Mouse (Mus musculus) liver, postnatal 0 days (tissue): ENCODE results near the gene Mpc2. TPM values are rescaled to one million over a fixed set of nuclear protein-coding genes. Genes with fewer than 3 reads are reported as not detected.

ENCODE experiments used
- ATAC-seq: fragments of 200-750 bp; cut with Nextera tagmentation; 2 replicates; pipeline ENCODE4 v1.8.0; 2017; ENCODE audit warnings: mild to moderate bottlenecking, moderate library complexity
- DNase-seq: peaks from one replicate; pipeline ENCODE4 v3.0.0-alpha.2; 2016
- H3K27ac ChIP-seq: fragments of 300-500 bp; sonication (generic); 2 replicates; pipeline ENCODE4 v1.5.1; 2014; ENCODE audit warnings: antibody characterized with exemption, moderate library complexity, mild to moderate bottlenecking, low read depth
- H3K27me3 ChIP-seq: fragments of 300-500 bp; sonication (generic); 2 replicates; pipeline ENCODE4 v1.6.1; 2014; ENCODE audit warnings: low read length, control low read depth, mixed read lengths; ENCODE audit not compliant: insufficient read depth
- H3K36me3 ChIP-seq: fragments of 300-500 bp; sonication (generic); replicated peaks from 2 replicates; pipeline ENCODE4 v1.6.1; 2014; ENCODE audit warnings: mild to moderate bottlenecking, control low read depth, low read length, moderate library complexity, mixed read lengths; ENCODE audit not compliant: insufficient read depth
- H3K4me1 ChIP-seq: fragments of 300-500 bp; sonication (generic); 2 replicates; pipeline ENCODE4 v1.6.1; 2014; ENCODE audit warnings: antibody characterized with exemption, mild to moderate bottlenecking, control low read depth; ENCODE audit not compliant: insufficient read depth
- H3K4me2 ChIP-seq: fragments of 300-500 bp; sonication (generic); 2 replicates; pipeline ENCODE4 v1.6.1; 2014; ENCODE audit warnings: low read depth, mild to moderate bottlenecking, low read length, moderate library complexity, mixed read lengths
- H3K4me3 ChIP-seq: fragments of 300-500 bp; sonication (generic); 2 replicates; pipeline ENCODE4 v1.5.1; 2014; ENCODE audit warnings: low read depth, low read length
- H3K9ac ChIP-seq: fragments of 300-500 bp; sonication (generic); replicated peaks from 2 replicates; pipeline ENCODE4 v1.6.1; 2014; ENCODE audit warnings: mild to moderate bottlenecking, moderate library complexity
- H3K9me3 ChIP-seq: fragments of 300-500 bp; sonication (generic); 2 replicates; pipeline ENCODE4 v1.6.1; 2016; ENCODE audit warnings: mild to moderate bottlenecking, control low read depth, low read length, mixed read lengths
- CTCF ChIP-seq: sonication (generic); IDR thresholded peaks from 2 replicates; pipeline ENCODE4 v1.5.1; 2016; ENCODE audit warnings: antibody characterized with exemption, low read depth
- EP300 ChIP-seq: IDR thresholded peaks from 2 replicates; pipeline ENCODE4 v1.6.1; 2016; ENCODE audit warnings: antibody characterized with exemption, low read depth, mild to moderate bottlenecking
- WGBS: fragments of 180-500 bp; shearing (Covaris S2); extraction: QIAGEN DNeasy Blood & Tissue Kit; methylation state at CpG from one replicate; pipeline ENCODE4 v1.1.7; 2014; ENCODE audit not compliant: insufficient replicate concordance; 5-methylcytosine and 5-hydroxymethylcytosine counted together
- polyA plus RNA-seq: library from polyadenylated mRNA; unstranded; fragments of >200 nt; fragmentation: Nextera tagmentation; extraction: Ambion mirVana; gene quantifications from 2 replicates; pipeline ENCODE4 v1.2.1, GENCODE M21; 2015

The Mpc2 gene
- polyA plus RNA-seq, 1 experiment from 2014 or later = 858 TPM

DNA sequence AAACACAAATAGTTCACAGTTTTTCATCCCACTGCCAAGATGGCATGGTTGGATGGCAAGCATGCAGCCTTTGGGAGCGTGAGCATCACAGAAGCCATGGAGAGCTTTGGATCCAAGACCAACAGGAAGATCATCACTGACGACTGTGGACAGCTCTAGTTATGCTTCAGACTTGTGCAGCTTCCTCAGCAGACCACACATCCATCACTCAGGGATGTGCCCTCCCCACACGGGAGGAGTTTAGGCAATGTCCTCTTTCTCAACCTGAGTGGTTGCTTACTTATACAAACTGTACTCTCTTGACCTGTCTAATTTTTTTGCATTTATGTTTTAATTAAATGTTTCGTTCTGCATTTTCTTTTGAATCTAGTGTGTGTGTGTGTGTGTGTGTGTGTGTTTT is 28.8 kb downstream of the Mpc2 start:
- no peaks in the 10 kb centered on the region for H3K27me3 ChIP-seq
- DNase-seq (no peak), ATAC-seq (no peak)
- H3K4me3 ChIP-seq = no peak overlapping the region
- no peak overlapping the region for H3K4me2 ChIP-seq
- H3K9me3 ChIP-seq = no peaks in the 10 kb centered on the region
- no peaks in the 10 kb centered on the region for H3K36me3 ChIP-seq
- peaks cover 15% of the 10 kb centered on the region for H3K4me1 ChIP-seq
- no peak overlapping the region for H3K27ac ChIP-seq
- TF ChIP-seq EP300 (no peak), CTCF (no peak)
- 58% methylated on average over 4 of the region's 4 CpGs for WGBS
- no peak overlapping the region for H3K9ac ChIP-seq

DNA sequence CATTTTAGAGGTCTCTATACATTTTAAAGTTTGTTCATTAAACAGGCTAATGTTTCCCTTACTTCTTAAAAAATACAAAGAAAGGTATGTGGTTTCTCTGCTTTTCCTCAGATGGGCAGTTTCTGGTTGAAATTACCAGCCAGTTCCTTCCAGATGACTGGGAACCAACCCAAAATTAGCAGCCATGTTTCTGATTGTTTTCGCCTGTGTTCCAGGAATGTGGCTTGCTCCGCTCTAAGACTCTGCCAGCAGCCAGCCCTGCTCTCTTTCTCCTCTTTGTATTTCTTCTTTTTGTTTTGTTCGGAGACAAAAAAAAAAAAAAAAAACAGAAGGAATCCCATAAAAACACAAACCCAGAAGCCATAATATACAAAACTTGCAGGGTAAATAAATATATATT is 38.4 kb downstream of the Mpc2 start:
- Histone ChIP-seq H3K4me1 (no peaks in the 10 kb centered on the region), H3K9ac (no peak overlapping the region), H3K4me2 (no peak overlapping the region), H3K27me3 (no peaks in the 10 kb centered on the region), H3K4me3 (no peak overlapping the region), H3K27ac (no peak overlapping the region), H3K36me3 (no peaks in the 10 kb centered on the region), H3K9me3 (no peaks in the 10 kb centered on the region)
- 73% methylated on average over 3 of the region's 3 CpGs for WGBS
- ATAC-seq = no peak
- TF ChIP-seq CTCF = no peak
- no peak for TF ChIP-seq EP300
- no peak for DNase-seq

DNA sequence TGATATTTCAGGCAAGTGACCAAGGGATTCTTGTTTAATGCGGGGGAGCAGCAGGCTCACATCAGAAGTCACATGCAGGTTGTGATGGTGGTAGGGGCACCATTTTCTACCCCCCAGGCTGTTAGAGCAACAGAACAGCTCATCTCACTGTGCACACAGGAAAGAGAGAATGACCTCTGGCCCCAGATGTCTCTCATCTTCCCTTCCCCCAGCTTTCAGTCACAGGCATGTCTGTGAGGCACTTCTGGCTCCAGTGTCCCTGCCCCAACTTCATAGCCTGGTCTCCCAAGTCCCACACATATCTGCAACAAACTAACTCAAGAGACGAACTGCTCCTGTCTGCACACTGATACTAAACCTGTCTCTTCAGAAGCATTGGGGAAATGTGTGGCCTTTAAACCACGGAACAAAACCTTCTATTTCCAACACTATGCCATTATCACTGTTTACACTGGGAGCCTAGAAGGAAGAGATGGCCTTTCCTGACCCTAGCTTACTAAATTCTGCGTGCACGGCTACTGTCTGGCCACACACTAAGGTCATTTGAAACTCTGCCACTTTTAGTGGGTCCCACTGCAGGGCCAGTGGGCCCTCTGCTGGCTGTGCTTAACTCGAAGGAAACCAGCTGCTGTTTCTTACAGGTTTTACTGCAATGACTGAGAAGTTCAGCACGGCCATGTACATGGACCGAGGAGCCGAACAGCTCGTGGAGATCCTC is 43.0 kb downstream of the Mpc2 start:
- Histone ChIP-seq H3K4me2 (peak overlapping the region; percentile 36), H3K36me3 (no peaks in the 10 kb centered on the region), H3K27me3 (no peaks in the 10 kb centered on the region), H3K9me3 (no peaks in the 10 kb centered on the region), H3K4me3 (no peak overlapping the region), H3K27ac (peak overlapping the region; percentile 52; the same call in 1 of the 2 replicates), H3K9ac (0 out of 2 replicates have a peak overlapping the region, but pooled peaks have one; percentile 22), H3K4me1 (peaks cover 4% of the 10 kb centered on the region; the same call in 1 of the 2 replicates)
- TF ChIP-seq EP300 = no peak
- peak; percentile 78 for TF ChIP-seq CTCF
- DNase-seq (peak; percentile 53), ATAC-seq (peak; percentile 73)
- WGBS = 26% methylated on average over 10 of the region's 10 CpGs

DNA sequence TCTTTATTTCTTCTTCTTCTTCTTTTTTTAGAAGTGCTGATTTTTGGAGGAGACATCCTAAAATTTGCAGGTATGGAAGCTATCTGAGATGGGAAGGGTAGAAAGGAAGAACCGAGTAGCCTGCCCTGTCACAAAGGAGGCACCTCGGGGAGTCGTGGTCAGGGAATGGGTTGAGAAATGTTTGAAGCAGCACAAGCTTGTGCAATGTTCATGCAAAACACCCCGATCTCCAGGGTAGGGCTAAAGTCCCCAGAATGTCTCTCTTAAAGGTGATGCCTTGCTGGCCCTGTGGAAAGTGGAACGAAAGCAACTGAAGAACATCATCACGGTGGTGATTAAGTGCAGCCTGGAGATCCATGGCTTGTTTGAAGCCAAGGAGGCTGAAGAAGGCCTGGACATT is 45.9 kb downstream of the Mpc2 start:
- Histone ChIP-seq H3K4me3 (no peak overlapping the region), H3K4me2 (no peak overlapping the region), H3K27me3 (no peaks in the 10 kb centered on the region), H3K36me3 (no peaks in the 10 kb centered on the region), H3K9ac (no peak overlapping the region), H3K9me3 (no peaks in the 10 kb centered on the region), H3K4me1 (peaks cover 4% of the 10 kb centered on the region; the same call in 1 of the 2 replicates), H3K27ac (no peak overlapping the region)
- TF ChIP-seq CTCF (no peak), EP300 (no peak)
- ATAC-seq (peak; percentile 42; the same call in 1 of the 2 replicates), DNase-seq (peak; percentile 26)
- WGBS = 40% methylated on average over 6 of the region's 6 CpGs

DNA sequence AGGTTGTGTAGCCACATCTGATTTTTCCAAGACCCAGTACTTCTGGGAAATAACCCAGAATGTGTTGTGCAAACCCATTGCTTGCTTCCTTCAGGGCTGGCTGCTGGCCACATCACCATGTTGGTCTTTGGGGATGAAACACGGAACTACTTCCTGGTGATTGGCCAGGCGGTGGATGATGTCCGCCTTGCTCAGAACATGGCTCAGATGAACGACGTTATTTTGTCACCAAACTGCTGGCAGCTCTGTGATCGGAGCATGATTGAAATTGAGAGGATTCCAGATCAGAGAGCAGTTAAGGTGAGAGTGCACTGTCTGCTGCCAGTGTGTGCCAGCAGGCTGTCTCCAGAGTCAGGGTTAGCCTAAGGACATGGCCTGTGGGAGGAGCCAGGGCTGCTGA is 49.7 kb downstream of the Mpc2 start:
- H3K4me2 ChIP-seq = no peak overlapping the region
- 83% methylated on average over 6 of the region's 6 CpGs for WGBS
- H3K36me3 ChIP-seq = no peaks in the 10 kb centered on the region
- no peak for ATAC-seq
- no peak overlapping the region for H3K4me3 ChIP-seq
- DNase-seq = no peak
- no peaks in the 10 kb centered on the region for H3K9me3 ChIP-seq
- no peak overlapping the region for H3K27ac ChIP-seq
- H3K4me1 ChIP-seq = peaks cover 4% of the 10 kb centered on the region; the same call in 1 of the 2 replicates
- TF ChIP-seq CTCF = no peak
- TF ChIP-seq EP300 = no peak
- no peaks in the 10 kb centered on the region for H3K27me3 ChIP-seq
- H3K9ac ChIP-seq = no peak overlapping the region

DNA sequence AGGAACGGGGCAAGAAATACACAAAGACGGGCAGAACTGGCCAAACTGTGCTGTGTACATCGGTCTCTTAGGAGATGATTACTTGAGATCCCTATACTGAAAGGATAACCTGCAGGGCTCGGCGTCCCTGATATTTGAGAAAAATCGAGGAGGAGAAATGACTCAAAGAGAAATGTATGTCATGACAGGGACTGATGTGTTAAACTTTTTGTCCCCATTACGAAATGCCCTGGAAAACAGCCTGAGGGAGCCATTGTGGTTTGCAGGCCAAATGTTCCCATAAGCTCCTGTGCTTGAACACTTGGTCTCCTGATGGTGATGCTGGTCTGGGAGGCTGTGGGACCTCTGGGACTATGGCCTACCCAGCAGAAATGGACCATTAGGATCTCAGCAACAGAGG is 60.3 kb downstream of the Mpc2 start:
- H3K36me3 ChIP-seq = no peaks in the 10 kb centered on the region
- no peaks in the 10 kb centered on the region for H3K9me3 ChIP-seq
- no peak overlapping the region for H3K9ac ChIP-seq
- DNase-seq = no peak
- TF ChIP-seq CTCF = no peak
- no peak overlapping the region for H3K27ac ChIP-seq
- no peak overlapping the region for H3K4me3 ChIP-seq
- no peaks in the 10 kb centered on the region for H3K4me1 ChIP-seq
- 80% methylated on average over 7 of the region's 7 CpGs for WGBS
- no peak for ATAC-seq
- H3K27me3 ChIP-seq = no peaks in the 10 kb centered on the region
- no peak overlapping the region for H3K4me2 ChIP-seq

Other genes starting within 250 kb of the Mpc2 start
- 41.3 and 41.4 TPM in 2 replicates for gene Tiprl, start 223.6 kb upstream of the Mpc2 start, polyA plus RNA-seq
- gene Gpr161, start 164.8 kb upstream of the Mpc2 start, polyA plus RNA-seq = 0.06 and 0.07 TPM in 2 replicates
- 17.0 and 17.4 TPM in 2 replicates for gene Dcaf6, start 162 bp upstream of the Mpc2 start, polyA plus RNA-seq
- gene Adcy10, start 24.5 kb downstream of the Mpc2 start, polyA plus RNA-seq = 0.08 and 0.19 TPM in 2 replicates
- 26.6 and 33.4 TPM in 2 replicates for gene Mpzl1, start 173.9 kb downstream of the Mpc2 start, polyA plus RNA-seq
- gene Rcsd1, start 249.1 kb downstream of the Mpc2 start, polyA plus RNA-seq = 14.6 and 15.0 TPM in 2 replicates